Mouse (Mus musculus) heart, embryonic 14.5 days (tissue): ENCODE measurements around the gene Traf3ip1. TPM values are rescaled to one million over a fixed set of nuclear protein-coding genes. Genes with fewer than 3 reads are reported as not detected.
A peak's percentile ranks its signal among the peaks of the same experiment; 100 is the strongest.

ENCODE experiments used
- ATAC-seq: fragments of 200-750 bp; cut with Nextera tagmentation; 2 replicates; pipeline ENCODE4 v1.8.0; 2017; ENCODE audit warnings: low read depth, moderate TSS enrichment; ENCODE audit not compliant: insufficient number of reproducible peaks, insufficient read depth, low FRiP score
- H3K27ac ChIP-seq, 2 experiments: fragments of 200-500 bp in 1 of 2; fragments of 300-500 bp in 1 of 2; sonication (generic) in 1 of 2; replicated peaks in 1 of 2; 2 replicates each; pipeline ENCODE4 v1.5.1; 2012 to 2014; ENCODE audit warnings: low read depth in 2 of 2, low read length in 2 of 2, control low read depth in 1 of 2, mild to moderate bottlenecking in 1 of 2, mixed read lengths in 1 of 2; ENCODE audit not compliant: control insufficient read depth in 1 of 2, insufficient read depth in 1 of 2
- H3K27me3 ChIP-seq: fragments of 300-500 bp; sonication (generic); 2 replicates; pipeline ENCODE4 v1.6.1; 2014; ENCODE audit warnings: mild to moderate bottlenecking, low read length, control low read depth; ENCODE audit not compliant: control insufficient read depth, insufficient read depth
- H3K36me3 ChIP-seq: fragments of 300-500 bp; sonication (generic); 2 replicates; pipeline ENCODE4 v1.6.1; 2014; ENCODE audit warnings: mild to moderate bottlenecking, control low read depth, low read length, mixed read lengths; ENCODE audit not compliant: control insufficient read depth, insufficient read depth
- H3K4me1 ChIP-seq, 2 experiments: fragments of 200-500 bp in 1 of 2; fragments of 300-500 bp in 1 of 2; sonication (generic) in 1 of 2; 2 replicates each; pipeline ENCODE4 v1.6.1; 2012 to 2014; ENCODE audit warnings: low read length in 2 of 2, control low read depth in 1 of 2, mixed read lengths in 1 of 2; ENCODE audit not compliant: control insufficient read depth in 2 of 2, insufficient read depth in 2 of 2
- H3K4me2 ChIP-seq: fragments of 300-500 bp; sonication (generic); 2 replicates; pipeline ENCODE4 v1.6.1; 2014; ENCODE audit warnings: mild to moderate bottlenecking, low read length
- H3K4me3 ChIP-seq, 2 experiments: fragments of 200-500 bp in 1 of 2; fragments of 300-500 bp in 1 of 2; sonication (generic) in 1 of 2; 2 replicates each; pipeline ENCODE4 v1.5.1; 2012 to 2014; ENCODE audit warnings: low read length in 2 of 2, mild to moderate bottlenecking in 2 of 2, control low read depth in 1 of 2, low read depth in 1 of 2, moderate library complexity in 1 of 2; ENCODE audit not compliant: control insufficient read depth in 1 of 2, insufficient read depth in 1 of 2
- H3K9ac ChIP-seq: fragments of 300-500 bp; sonication (generic); 2 replicates; pipeline ENCODE4 v1.6.1; 2014; ENCODE audit warnings: mild to moderate bottlenecking, low read length
- H3K9me3 ChIP-seq: fragments of 300-500 bp; sonication (generic); 2 replicates; pipeline ENCODE4 v1.6.1; 2016; ENCODE audit warnings: low read length, control low read depth; ENCODE audit not compliant: control insufficient read depth
- WGBS: fragments of 180-500 bp; shearing (Covaris S2); extraction: QIAGEN DNeasy Blood & Tissue Kit; methylation state at CpG from one replicate; pipeline ENCODE4 v1.1.7; 2014; 5-methylcytosine and 5-hydroxymethylcytosine counted together
- polyA plus RNA-seq: library from polyadenylated mRNA; unstranded; fragments of >200 nt; fragmentation: Nextera tagmentation; extraction: Ambion mirVana; gene quantifications from 2 replicates; pipeline ENCODE4 v1.2.1, GENCODE M21; 2014

Gene Traf3ip1
- polyA plus RNA-seq, 1 experiment from 2014 or later: 3.4 TPM

DNA sequence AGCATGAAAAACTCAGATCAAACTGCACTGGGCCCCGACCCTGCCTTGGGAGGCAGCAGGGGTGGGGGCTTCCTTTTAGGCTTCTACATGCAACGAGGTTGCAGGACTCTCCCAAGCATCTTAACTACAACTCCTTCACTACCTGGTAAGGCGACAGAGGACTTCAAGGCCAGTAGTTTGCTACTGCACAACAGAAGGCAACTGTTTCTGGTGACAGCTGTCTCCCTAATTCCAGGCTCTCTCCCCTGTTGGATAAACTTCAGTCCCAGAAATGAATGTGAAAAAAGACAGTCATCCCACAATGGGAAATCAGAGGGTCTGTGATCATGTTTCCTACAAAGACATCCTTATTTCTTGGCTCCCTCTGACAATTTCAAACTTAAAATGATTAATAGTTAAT is 9.0 kb upstream of the Traf3ip1 start:
- H3K4me2 ChIP-seq: no peak overlapping the region
- no peaks in the 10 kb centered on the region for H3K36me3 ChIP-seq
- H3K4me3 ChIP-seq: no peak overlapping the region
- H3K27me3 ChIP-seq: no peaks in the 10 kb centered on the region; the same call in 1 of the 2 replicates
- H3K9ac ChIP-seq: no peak overlapping the region
- ATAC-seq: no peak
- no peaks in the 10 kb centered on the region for H3K9me3 ChIP-seq
- 61% methylated on average over 3 of the region's 3 CpGs for WGBS
- H3K27ac ChIP-seq: no peak overlapping the region
- peaks cover 2 to 3% of the 10 kb centered on the region in 2 experiments; a peak in 1 of 4 replicates for H3K4me1 ChIP-seq

DNA sequence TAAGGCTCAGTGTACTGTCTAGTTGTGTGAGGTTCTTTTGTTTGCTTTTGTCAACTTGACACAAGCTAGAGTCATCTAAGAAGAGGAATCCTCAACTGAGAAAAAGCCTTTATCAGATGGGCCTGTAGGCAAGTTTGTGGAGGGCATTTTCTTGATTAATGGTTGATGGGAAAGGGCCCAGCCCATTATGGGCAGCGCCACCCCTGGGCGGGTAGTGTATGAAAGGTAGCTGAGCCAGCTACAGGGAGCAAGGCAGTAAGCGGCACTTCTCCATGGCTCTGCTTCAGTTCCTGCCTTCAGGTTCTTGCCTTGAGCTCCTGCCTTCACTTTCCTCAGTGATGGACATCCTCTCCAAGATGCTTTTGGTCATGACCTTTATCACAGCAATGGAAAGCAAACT is 8.3 kb upstream of the Traf3ip1 start:
- Histone ChIP-seq H3K4me2 (no peak overlapping the region), H3K9ac (no peak overlapping the region), H3K36me3 (no peaks in the 10 kb centered on the region), H3K27ac (no peak overlapping the region), H3K4me3 (no peak overlapping the region), H3K9me3 (no peaks in the 10 kb centered on the region), H3K27me3 (no peaks in the 10 kb centered on the region), H3K4me1 (peaks cover 2 to 3% of the 10 kb centered on the region in 2 experiments; a peak in 1 of 4 replicates)
- 67% methylated on average over 3 of the region's 3 CpGs for WGBS
- no peak for ATAC-seq

DNA sequence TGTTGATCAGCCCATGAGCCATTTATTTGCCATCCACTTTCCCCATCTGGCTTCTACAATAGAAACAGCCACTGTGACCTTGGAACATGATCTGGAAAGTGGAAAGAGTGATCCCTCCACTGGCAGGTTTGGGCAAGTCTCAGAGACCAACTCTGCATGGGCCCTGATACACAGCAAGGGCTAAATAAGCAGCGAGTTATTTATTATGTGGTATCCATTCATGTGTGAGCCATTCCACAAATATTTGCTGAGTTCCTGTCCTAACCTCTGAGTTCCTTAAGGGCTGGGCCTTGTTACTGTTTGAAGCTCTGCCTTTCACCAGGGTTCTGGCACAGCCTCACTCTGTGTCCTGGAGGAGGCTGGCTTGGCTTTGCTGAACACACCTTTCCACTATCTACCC is 4.1 kb upstream of the Traf3ip1 start:
- no peaks in the 10 kb centered on the region for H3K27me3 ChIP-seq
- peaks cover 6 to 9% of the 10 kb centered on the region in 2 experiments for H3K4me1 ChIP-seq
- no peak for ATAC-seq
- H3K4me2 ChIP-seq: no peak overlapping the region
- no peaks in the 10 kb centered on the region for H3K9me3 ChIP-seq
- no peak overlapping the region for H3K9ac ChIP-seq
- no peaks in the 10 kb centered on the region for H3K36me3 ChIP-seq
- H3K27ac ChIP-seq: no peak overlapping the region
- 83% methylated on average over 1 of the region's 1 CpGs for WGBS
- no peak overlapping the region for H3K4me3 ChIP-seq

DNA sequence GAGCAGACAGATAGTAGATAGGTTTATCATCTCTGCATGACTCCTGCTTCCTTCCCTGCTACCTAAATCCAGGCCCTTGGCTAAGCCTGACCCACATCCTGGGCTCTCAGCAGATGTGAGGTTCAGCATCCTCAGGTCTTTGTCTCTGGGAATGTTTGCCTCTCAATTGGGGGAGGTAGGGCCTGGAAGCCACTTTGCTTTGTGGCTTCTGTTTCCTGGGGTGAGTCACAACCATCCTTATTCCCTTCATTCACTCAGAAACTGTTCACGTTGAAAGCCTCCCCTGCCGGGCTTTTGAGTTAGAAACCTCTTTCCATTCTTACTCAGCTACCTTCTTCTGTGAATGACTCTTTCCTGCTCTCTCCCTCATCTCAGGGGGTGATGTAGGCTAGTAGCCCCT is 1.7 kb upstream of the Traf3ip1 start:
- Histone ChIP-seq H3K4me3 (no peak overlapping the region), H3K36me3 (no peaks in the 10 kb centered on the region), H3K9me3 (no peaks in the 10 kb centered on the region), H3K9ac (no peak overlapping the region), H3K4me1 (peaks cover 8 to 16% of the 10 kb centered on the region in 2 experiments), H3K27me3 (no peaks in the 10 kb centered on the region), H3K4me2 (no peak overlapping the region), H3K27ac (no peak overlapping the region)
- 42% methylated on average over 2 of the region's 2 CpGs for WGBS
- no peak for ATAC-seq

DNA sequence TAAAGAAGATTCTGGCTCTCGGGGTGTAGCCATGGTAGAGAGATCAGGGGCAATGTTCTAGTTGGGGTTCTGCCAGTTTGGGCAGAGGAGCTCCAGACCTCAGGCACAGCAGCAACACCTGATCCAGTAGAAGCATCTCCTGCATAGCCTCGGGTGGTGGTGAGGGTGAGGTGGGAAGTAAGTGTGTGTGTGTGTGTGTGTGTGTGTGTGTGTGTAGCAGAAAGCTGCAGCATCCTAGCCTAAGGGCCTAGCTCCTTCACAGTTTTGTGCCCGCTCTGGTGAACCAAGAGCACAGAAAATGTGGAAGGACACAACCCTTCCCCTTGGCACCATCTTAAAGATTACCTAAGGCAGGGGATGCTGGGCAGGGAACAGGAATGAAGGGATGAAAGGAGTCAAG is 509 bp upstream of the Traf3ip1 start:
- Histone ChIP-seq H3K27me3 (no peaks in the 10 kb centered on the region), H3K36me3 (no peaks in the 10 kb centered on the region), H3K9me3 (no peaks in the 10 kb centered on the region), H3K4me2 (peak overlapping the region; percentile 92), H3K9ac (peak overlapping the region; percentile 88; the same call in 1 of the 2 replicates), H3K27ac (no peak overlapping the region), H3K4me1 (peaks cover 8 to 16% of the 10 kb centered on the region in 2 experiments), H3K4me3 (peak overlapping the region; percentile 91 to 97; a peak in 3 of 4 replicates)
- 46% methylated on average over 3 of the region's 3 CpGs for WGBS
- ATAC-seq: no peak

DNA sequence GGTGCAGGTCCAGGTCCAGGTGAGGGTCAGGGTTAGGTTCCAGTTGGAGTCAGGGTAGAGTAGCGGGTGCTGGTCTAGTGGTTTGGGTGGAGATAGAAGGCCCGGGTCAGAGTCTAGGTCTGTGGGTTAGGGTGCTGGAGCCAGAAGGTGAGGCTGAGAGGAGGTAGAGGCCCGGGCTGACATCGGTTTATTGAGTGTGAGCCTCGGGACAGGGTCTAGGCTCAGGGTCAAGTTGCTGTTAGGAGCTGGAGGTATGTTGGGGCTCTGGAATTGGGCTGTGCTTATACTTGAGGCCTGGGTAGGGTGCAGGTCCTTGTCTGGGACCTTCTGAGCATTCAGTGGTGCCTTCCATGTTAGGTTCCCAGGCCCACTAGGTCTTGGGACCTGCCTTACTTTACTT is 874 bp downstream of the Traf3ip1 start:
- Histone ChIP-seq H3K4me1 (peaks cover 8 to 16% of the 10 kb centered on the region in 2 experiments), H3K4me3 (peak overlapping the region; percentile 91 to 97), H3K27ac (no peak overlapping the region), H3K9ac (peak overlapping the region; percentile 88), H3K4me2 (peak overlapping the region; percentile 92), H3K36me3 (peaks cover 11% of the 10 kb centered on the region), H3K9me3 (no peaks in the 10 kb centered on the region), H3K27me3 (no peaks in the 10 kb centered on the region)
- 45% methylated on average over 5 of the region's 5 CpGs for WGBS
- ATAC-seq: no peak

DNA sequence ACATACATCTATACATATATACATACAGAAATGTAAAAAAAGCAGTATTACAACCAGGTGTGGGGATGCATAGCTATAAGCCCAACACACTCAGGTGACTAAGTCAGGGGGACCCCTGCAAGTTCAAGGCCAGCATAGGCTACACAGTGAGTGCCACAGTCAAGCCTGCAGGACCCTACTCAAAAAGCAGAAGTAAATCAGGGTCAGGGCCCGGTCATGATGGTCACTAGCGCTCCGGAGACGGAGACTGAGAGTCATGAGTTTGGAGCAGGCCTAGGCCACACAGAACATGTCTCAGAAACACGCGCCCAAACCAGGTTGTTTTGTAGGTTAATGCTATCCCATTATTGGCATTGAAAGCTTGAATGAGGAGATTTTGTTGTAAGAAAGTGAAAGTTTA is 4.1 kb downstream of the Traf3ip1 start:
- Histone ChIP-seq H3K36me3 (peaks cover 33% of the 10 kb centered on the region), H3K4me1 (peaks cover 8 to 16% of the 10 kb centered on the region in 2 experiments), H3K9ac (no peak overlapping the region), H3K27me3 (no peaks in the 10 kb centered on the region), H3K9me3 (no peaks in the 10 kb centered on the region), H3K4me2 (no peak overlapping the region), H3K27ac (no peak overlapping the region), H3K4me3 (no peak overlapping the region)
- WGBS: 93% methylated on average over 6 of the region's 6 CpGs
- ATAC-seq: no peak

DNA sequence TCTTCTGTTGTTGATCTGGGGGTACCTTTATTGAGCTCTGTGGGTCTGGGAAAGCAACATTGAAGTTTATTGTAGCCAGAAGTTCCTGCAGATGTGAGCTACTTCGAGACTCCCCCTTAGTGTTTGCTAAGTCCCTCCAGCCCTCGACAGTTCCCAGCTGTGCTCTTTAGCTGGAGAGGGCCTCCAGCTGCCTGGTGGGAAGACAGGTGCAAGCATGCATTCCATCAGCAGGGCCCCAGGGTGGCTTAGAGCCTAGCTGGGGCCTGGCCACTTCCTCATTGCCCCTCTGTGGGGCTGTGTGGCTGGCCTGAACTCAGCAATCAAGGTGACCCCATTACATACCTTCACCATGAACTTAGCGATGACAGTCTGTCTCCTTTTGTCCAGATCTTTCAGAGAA is 10.2 kb downstream of the Traf3ip1 start:
- Histone ChIP-seq H3K36me3 (peaks cover 52% of the 10 kb centered on the region), H3K27ac (no peak overlapping the region), H3K4me1 (0 out of 4 replicates have a peak, but pooled peaks cover 0 to 2% of the 10 kb centered on the region in 2 experiments), H3K9ac (no peak overlapping the region), H3K27me3 (no peaks in the 10 kb centered on the region), H3K4me3 (no peak overlapping the region), H3K4me2 (no peak overlapping the region), H3K9me3 (no peaks in the 10 kb centered on the region)
- no peak for ATAC-seq
- WGBS: 52% methylated on average over 3 of the region's 3 CpGs
